Comparison of ENCODE assay signal across 15 mouse cellular contexts in genomic region chr2:81549158-81549557, GRCm38 (mm10).
A peak's percentile ranks its signal among the peaks of the same experiment; 100 is the strongest.
DNase-seq lines count a peak whose midpoint lies in the region; TF ChIP-seq lines count a peak whose summit lies in the region.
"Had no signal": no experiment of that assay in that cellular context is flagged by ENCODE, and none has a peak within 500 bp of the region (broad histone marks: within the 10 kb centered on the region; RNA-seq: fewer than 3 reads in every experiment).

No protein-coding gene starts in this region.

- intact Hi-C loops in left cerebral cortex, postnatal 14 days (cut with DNase I) = no loop called here
- intact Hi-C loops in left cerebral cortex, postnatal 10 days (cut with DNase I) = no loop called here

- no peak overlapping the region for H3K4me3 ChIP-seq in layer of hippocampus, adult 2 months
- H3K4me3 ChIP-seq: heart, embryonic 13.5 days; hindbrain, embryonic 12.5 days had no signal

- H3K27ac ChIP-seq in layer of hippocampus, adult 2 months = no peak overlapping the region
- H3K27ac ChIP-seq: heart, embryonic 13.5 days; hindbrain, embryonic 12.5 days had no signal

- peak; percentile 2 for DNase-seq in adrenal gland, postnatal 10 days
- no peak for DNase-seq in adrenal gland, postnatal 4 days (ENCODE audit: low spot score in 2 of 2)
- DNase-seq in left cerebral cortex, postnatal 14 days (ENCODE audit: low spot score in 2 of 2) = peak; percentile 3 to 5
- no peak for DNase-seq in left cerebral cortex, postnatal 10 days (ENCODE audit: extremely low spot score in 1 of 2, low spot score in 2 of 2)
- DNase-seq in cerebellum, adult 11-12 months = peak; percentile 14
- peak; percentile 27 for DNase-seq in layer of hippocampus, adult 2 months (ENCODE audit: low spot score in 2 of 2)
- no peak for DNase-seq in thymus, postnatal 4 days
- DNase-seq in kidney, postnatal 14 days = no peak
- DNase-seq: adrenal gland, adult 2 months; forebrain, postnatal 0 days; gastrocnemius, postnatal 36 days; kidney, adult 8-10 months; right cerebral cortex, postnatal 25 days had no signal

- no peak for TF ChIP-seq CTCF in layer of hippocampus, adult 2 months (conservative IDR thresholded peaks at IDR 0.05)

Comparison
In these comparisons a context has a peak if more than half of its experiments do, and no peak if none do; other contexts are left out.
1. DNase-seq: peak in adrenal gland, postnatal 10 days (single experiment), left cerebral cortex, postnatal 14 days (2 of 2), cerebellum, adult 11-12 months (single experiment) and layer of hippocampus, adult 2 months (2 of 2); none in adrenal gland, postnatal 4 days (0 of 2), left cerebral cortex, postnatal 10 days (0 of 2), thymus, postnatal 4 days (single experiment) and kidney, postnatal 14 days (single experiment).